Mouse (Mus musculus): ENCODE data around the gene Cnn3.

DNA sequence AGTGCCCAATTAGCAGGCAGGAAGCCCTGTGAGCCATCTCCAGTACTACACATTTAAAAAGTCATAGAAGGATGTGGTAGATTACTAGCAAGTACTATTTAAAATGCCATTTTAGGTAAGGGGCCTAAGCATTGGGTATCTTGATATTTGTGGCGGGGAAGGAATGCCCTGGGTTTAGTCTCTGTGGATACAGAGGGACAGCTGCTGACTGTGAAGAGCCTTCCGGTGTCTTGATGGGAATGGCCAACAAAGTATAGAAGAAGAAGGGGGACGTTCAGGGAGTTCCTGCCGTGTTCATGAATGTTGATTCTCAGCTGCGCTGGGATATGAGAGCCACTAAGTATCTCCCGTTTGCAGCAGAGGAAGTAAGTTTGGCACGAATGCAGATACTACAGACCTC, 10.8 kb downstream of the Cnn3 start:
- TF ChIP-seq ZNF384 (IDR thresholded peaks at IDR 0.05; ENCODE audit: low read depth, low read length) (no peak), HCFC1 (IDR thresholded peaks at IDR 0.05; ENCODE audit: borderline replicate concordance, insufficient read depth, low read length) (no peak), CHD2 (IDR thresholded peaks at IDR 0.05; ENCODE audit: low read depth, low read length) (no peak)
